Mouse (Mus musculus): Measurements from ENCODE around the gene Il4ra. TPM values are rescaled to one million over a fixed set of nuclear protein-coding genes. Genes with fewer than 3 reads are reported as not detected.
A peak's percentile ranks its signal among the peaks of the same experiment; 100 is the strongest.

The Il4ra gene
- polyA plus RNA-seq, 1 experiment, result 189 TPM

- peak overlapping the region; percentile 2; the same call in 1 of the 2 replicates for H3K27ac ChIP-seq (ENCODE audit: control insufficient read depth, insufficient read depth, low read length)
- H3K4me3 ChIP-seq (ENCODE audit: control insufficient read depth, insufficient read depth, low read length), result no peak overlapping the region
- no peaks in the 10 kb centered on the region for H3K36me3 ChIP-seq (ENCODE audit: control insufficient read depth, insufficient read depth, low read length)
- 90% methylated on average over 11 of the region's 11 CpGs for WGBS
- no peaks in the 10 kb centered on the region for H3K27me3 ChIP-seq (ENCODE audit: control insufficient read depth, insufficient read depth, low read length)
- TF ChIP-seq CTCF (IDR thresholded peaks at IDR 0.05; ENCODE audit: borderline replicate concordance, control insufficient read depth, extremely low read depth, insufficient read depth, low read length, poor library complexity) (no peak), POLR2A (IDR thresholded peaks at IDR 0.05; ENCODE audit: control insufficient read depth, extremely low read depth, insufficient read depth, low read length, poor library complexity) (no peak)
- DNase-seq, result no peak
- H3K4me1 ChIP-seq (replicated peaks; ENCODE audit: control insufficient read depth, insufficient read depth, low read length), result peaks cover 54% of the 10 kb centered on the region
Observed at GRCm38 (mm10) chr7:125597516-125598347, 45.8 kb downstream of the Il4ra start.

- WGBS, result 51% methylated on average over 4 of the region's 4 CpGs
- TF ChIP-seq POLR2A (IDR thresholded peaks at IDR 0.05; ENCODE audit: control insufficient read depth, extremely low read depth, insufficient read depth, low read length, poor library complexity) (no peak), CTCF (IDR thresholded peaks at IDR 0.05; ENCODE audit: borderline replicate concordance, control insufficient read depth, extremely low read depth, insufficient read depth, low read length, poor library complexity) (no peak)
- DNase-seq, result no peak
- Histone ChIP-seq H3K27ac (ENCODE audit: control insufficient read depth, insufficient read depth, low read length) (no peak overlapping the region), H3K4me1 (replicated peaks; ENCODE audit: control insufficient read depth, insufficient read depth, low read length) (peaks cover 57% of the 10 kb centered on the region), H3K27me3 (ENCODE audit: control insufficient read depth, insufficient read depth, low read length) (no peaks in the 10 kb centered on the region), H3K4me3 (ENCODE audit: control insufficient read depth, insufficient read depth, low read length) (no peak overlapping the region), H3K36me3 (ENCODE audit: control insufficient read depth, insufficient read depth, low read length) (no peaks in the 10 kb centered on the region)
Observed at GRCm38 (mm10) chr7:125599373-125599973, 47.6 kb downstream of the Il4ra start.

GRCm38 (mm10) chr7:125600136-125600535 lies 48.2 kb downstream of the Il4ra start:
- no peak overlapping the region for H3K27ac ChIP-seq (ENCODE audit: control insufficient read depth, insufficient read depth, low read length)
- peaks cover 63% of the 10 kb centered on the region for H3K4me1 ChIP-seq (replicated peaks; ENCODE audit: control insufficient read depth, insufficient read depth, low read length)
- no peak for DNase-seq
- no peak overlapping the region for H3K4me3 ChIP-seq (ENCODE audit: control insufficient read depth, insufficient read depth, low read length)
- H3K36me3 ChIP-seq (ENCODE audit: control insufficient read depth, insufficient read depth, low read length), result no peaks in the 10 kb centered on the region
- TF ChIP-seq CTCF (IDR thresholded peaks at IDR 0.05; ENCODE audit: borderline replicate concordance, control insufficient read depth, extremely low read depth, insufficient read depth, low read length, poor library complexity) (no peak), POLR2A (IDR thresholded peaks at IDR 0.05; ENCODE audit: control insufficient read depth, extremely low read depth, insufficient read depth, low read length, poor library complexity) (no peak)
- WGBS, result 49% methylated on average over 10 of the region's 10 CpGs
- H3K27me3 ChIP-seq (ENCODE audit: control insufficient read depth, insufficient read depth, low read length), result no peaks in the 10 kb centered on the region

GRCm38 (mm10) chr7:125600612-125601279 lies 48.8 kb downstream of the Il4ra start:
- WGBS, result 11% methylated on average over 6 of the region's 6 CpGs
- Histone ChIP-seq H3K4me1 (replicated peaks; ENCODE audit: control insufficient read depth, insufficient read depth, low read length) (peaks cover 69% of the 10 kb centered on the region), H3K27ac (ENCODE audit: control insufficient read depth, insufficient read depth, low read length) (no peak overlapping the region), H3K4me3 (ENCODE audit: control insufficient read depth, insufficient read depth, low read length) (no peak overlapping the region), H3K36me3 (ENCODE audit: control insufficient read depth, insufficient read depth, low read length) (no peaks in the 10 kb centered on the region), H3K27me3 (ENCODE audit: control insufficient read depth, insufficient read depth, low read length) (no peaks in the 10 kb centered on the region)
- DNase-seq, result no peak
- TF ChIP-seq POLR2A (IDR thresholded peaks at IDR 0.05; ENCODE audit: control insufficient read depth, extremely low read depth, insufficient read depth, low read length, poor library complexity) (no peak), CTCF (IDR thresholded peaks at IDR 0.05; ENCODE audit: borderline replicate concordance, control insufficient read depth, extremely low read depth, insufficient read depth, low read length, poor library complexity) (no peak)

- Histone ChIP-seq H3K4me1 (replicated peaks; ENCODE audit: control insufficient read depth, insufficient read depth, low read length) (peaks cover 75% of the 10 kb centered on the region), H3K27ac (ENCODE audit: control insufficient read depth, insufficient read depth, low read length) (peak overlapping the region; percentile 28; the same call in 1 of the 2 replicates)
- WGBS, result 77% methylated on average over 6 of the region's 6 CpGs
Observed at GRCm38 (mm10) chr7:125601280-125601670, 49.4 kb downstream of the Il4ra start.

GRCm38 (mm10) chr7:125601821-125602448 lies 50.0 kb downstream of the Il4ra start:
- peaks cover 78% of the 10 kb centered on the region for H3K4me1 ChIP-seq (replicated peaks; ENCODE audit: control insufficient read depth, insufficient read depth, low read length)
- H3K36me3 ChIP-seq (ENCODE audit: control insufficient read depth, insufficient read depth, low read length), result no peaks in the 10 kb centered on the region
- no peak overlapping the region for H3K4me3 ChIP-seq (ENCODE audit: control insufficient read depth, insufficient read depth, low read length)
- TF ChIP-seq POLR2A (IDR thresholded peaks at IDR 0.05; ENCODE audit: control insufficient read depth, extremely low read depth, insufficient read depth, low read length, poor library complexity), result no peak
- no peak for TF ChIP-seq CTCF (IDR thresholded peaks at IDR 0.05; ENCODE audit: borderline replicate concordance, control insufficient read depth, extremely low read depth, insufficient read depth, low read length, poor library complexity)
- DNase-seq, result no peak
- no peaks in the 10 kb centered on the region for H3K27me3 ChIP-seq (ENCODE audit: control insufficient read depth, insufficient read depth, low read length)
- 65% methylated on average over 11 of the region's 11 CpGs for WGBS
- H3K27ac ChIP-seq (ENCODE audit: control insufficient read depth, insufficient read depth, low read length), result peak overlapping the region; percentile 28; the same call in 1 of the 2 replicates

More at GRCm38 (mm10) chr7:125601280-125601670, 49.4 kb downstream of the Il4ra start:
- no peak overlapping the region for H3K4me3 ChIP-seq (ENCODE audit: control insufficient read depth, insufficient read depth, low read length)
- TF ChIP-seq CTCF (IDR thresholded peaks at IDR 0.05; ENCODE audit: borderline replicate concordance, control insufficient read depth, extremely low read depth, insufficient read depth, low read length, poor library complexity) (no peak), POLR2A (IDR thresholded peaks at IDR 0.05; ENCODE audit: control insufficient read depth, extremely low read depth, insufficient read depth, low read length, poor library complexity) (no peak)
- no peaks in the 10 kb centered on the region for H3K27me3 ChIP-seq (ENCODE audit: control insufficient read depth, insufficient read depth, low read length)
- H3K36me3 ChIP-seq (ENCODE audit: control insufficient read depth, insufficient read depth, low read length), result no peaks in the 10 kb centered on the region
- DNase-seq, result no peak

All from thymus, adult 2 months (tissue).